ENCODE assay signal across 7 mouse cellular contexts in the genomic region with DNA sequence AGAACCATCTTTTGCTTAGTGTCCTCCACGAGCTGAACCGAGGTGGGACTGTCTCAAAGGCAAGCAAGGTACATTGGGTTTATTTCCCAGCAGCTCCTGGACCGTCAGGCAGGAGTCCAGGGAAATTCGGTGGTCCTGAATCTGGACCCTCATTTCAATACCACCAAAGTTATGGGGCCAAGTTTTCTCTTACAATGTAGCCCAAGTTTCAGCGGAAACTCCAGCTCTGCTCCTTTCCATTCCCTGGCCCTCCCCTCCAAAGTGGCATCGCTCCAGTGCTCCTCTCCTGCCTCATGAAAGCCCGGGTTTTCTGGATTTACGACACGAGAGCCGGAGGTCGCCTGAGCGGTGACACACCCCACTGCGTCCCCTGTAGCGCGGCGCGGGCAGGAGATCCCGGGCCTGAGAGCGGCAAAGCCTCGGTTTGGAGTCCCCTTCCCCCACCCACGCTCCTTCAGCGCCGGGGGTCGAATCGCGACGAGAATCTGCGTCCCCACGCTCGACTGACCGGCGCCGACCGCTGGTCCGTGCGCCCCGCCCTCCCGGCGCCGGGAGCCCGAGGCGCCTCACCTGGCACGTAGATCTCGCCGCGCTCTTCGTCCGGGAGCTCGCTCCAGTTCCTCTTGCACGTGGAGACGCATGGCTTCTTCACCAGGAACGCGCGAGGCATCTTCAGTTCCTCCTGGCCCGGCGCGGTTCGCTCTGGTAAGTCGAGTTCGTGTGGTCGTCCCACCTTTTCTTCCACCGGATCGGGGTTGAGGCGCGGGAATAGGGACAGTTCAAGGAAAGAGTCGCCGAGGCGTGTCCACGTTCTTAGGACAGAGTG. TPM values are rescaled to one million over a fixed set of nuclear protein-coding genes. Genes with fewer than 3 reads are reported as not detected.
DNase-seq lines count a peak whose midpoint lies in the region; ATAC-seq lines count a peak whose summit lies in the region.

No protein-coding gene starts in this region.

- under 1% methylated on average over 69 of the region's 69 CpGs for WGBS in forebrain, embryonic 16.5 days
- under 1% methylated on average over 63 of the region's 69 CpGs for WGBS in limb, embryonic 11.5 days
- WGBS in neural tube, embryonic 15.5 days = under 1% methylated on average over 63 of the region's 69 CpGs

- peak; percentile 30 for DNase-seq in thymus, postnatal 4 days
- DNase-seq in thymus, postnatal 10 days (ENCODE audit: low spot score in 2 of 2) = no peak
- peak; percentile 48 for DNase-seq in limb, embryonic 11.5 days (ENCODE audit: low spot score)
- no peak for DNase-seq in cerebellum, adult 8-10 months
- no peak for DNase-seq in left cerebral cortex, postnatal 36 days (ENCODE audit: low spot score in 2 of 2)

- peak overlapping the region; percentile 58 for H3K4me2 ChIP-seq in forebrain, embryonic 16.5 days (ENCODE audit: low read length)
- peak overlapping the region; percentile 71 for H3K4me2 ChIP-seq in limb, embryonic 11.5 days (ENCODE audit: low read depth, severe bottlenecking)
- peak overlapping the region; percentile 73 for H3K4me2 ChIP-seq in neural tube, embryonic 15.5 days

- no peak for ATAC-seq in forebrain, embryonic 16.5 days
- ATAC-seq in limb, embryonic 11.5 days (ENCODE audit: insufficient number of reproducible peaks, low FRiP score, low TSS enrichment, low read depth) = no peak
- ATAC-seq in neural tube, embryonic 15.5 days (ENCODE audit: low FRiP score) = no peak

- peak overlapping the region; percentile 32 for H3K4me3 ChIP-seq in forebrain, embryonic 16.5 days (replicated peaks; ENCODE audit: low read length)
- peak overlapping the region; percentile 33 for H3K4me3 ChIP-seq in limb, embryonic 11.5 days (ENCODE audit: low read depth, low read length)
- H3K4me3 ChIP-seq in neural tube, embryonic 15.5 days (replicated peaks) = peak overlapping the region; percentile 41

- intact Hi-C loops in left cerebral cortex, postnatal 36 days (cut with DNase I) = no loop called here

- peaks cover 12% of the 10 kb centered on the region for H3K4me1 ChIP-seq in forebrain, embryonic 16.5 days (replicated peaks; ENCODE audit: control insufficient read depth, insufficient read depth, low read length)
- H3K4me1 ChIP-seq in limb, embryonic 11.5 days (ENCODE audit: control insufficient read depth, insufficient read depth, low read length) = peaks cover 10% of the 10 kb centered on the region
- peaks cover 18% of the 10 kb centered on the region for H3K4me1 ChIP-seq in neural tube, embryonic 15.5 days

- H3K27me3 ChIP-seq in forebrain, embryonic 16.5 days (replicated peaks; ENCODE audit: control insufficient read depth, insufficient read depth, low read length) = peaks cover 68% of the 10 kb centered on the region
- H3K27me3 ChIP-seq in limb, embryonic 11.5 days (ENCODE audit: control insufficient read depth, insufficient read depth, low read length) = peaks cover 69% of the 10 kb centered on the region
- H3K27me3 ChIP-seq in neural tube, embryonic 15.5 days (replicated peaks) = peaks cover 92% of the 10 kb centered on the region

- no peaks in the 10 kb centered on the region for H3K36me3 ChIP-seq in forebrain, embryonic 16.5 days (ENCODE audit: control insufficient read depth, insufficient read depth)
- no peaks in the 10 kb centered on the region for H3K36me3 ChIP-seq in limb, embryonic 11.5 days (ENCODE audit: control insufficient read depth, insufficient read depth, low read length)
- H3K36me3 ChIP-seq in neural tube, embryonic 15.5 days = no peaks in the 10 kb centered on the region

- no peak overlapping the region for H3K9ac ChIP-seq in forebrain, embryonic 16.5 days (replicated peaks; ENCODE audit: low read depth, low read length)
- H3K9ac ChIP-seq in limb, embryonic 11.5 days (ENCODE audit: low read length) = no peak overlapping the region
- peak overlapping the region; percentile 24; the same call in 1 of the 2 replicates for H3K9ac ChIP-seq in neural tube, embryonic 15.5 days (replicated peaks)

- H3K9me3 ChIP-seq in forebrain, embryonic 16.5 days (ENCODE audit: control insufficient read depth, low read length) = no peaks in the 10 kb centered on the region
- no peaks in the 10 kb centered on the region for H3K9me3 ChIP-seq in limb, embryonic 11.5 days (ENCODE audit: control insufficient read depth, low read length)
- no peaks in the 10 kb centered on the region for H3K9me3 ChIP-seq in neural tube, embryonic 15.5 days (replicated peaks)

- H3K27ac ChIP-seq in forebrain, embryonic 16.5 days (ENCODE audit: low read length) = no peak overlapping the region
- no peak overlapping the region for H3K27ac ChIP-seq in limb, embryonic 11.5 days (replicated peaks; ENCODE audit: low read depth, low read length)
- H3K27ac ChIP-seq in neural tube, embryonic 15.5 days (replicated peaks) = no peak overlapping the region

RNA-seq across cellular contexts. Expression of a gene that starts 0.6 kb away (rescaled TPM):
- polyA plus RNA-seq in forebrain, embryonic 16.5 days (2015; fragmentation: Nextera tagmentation; extraction: Ambion mirVana) = 0.08 and 0.09 TPM in 2 replicates
- 0.74 and 0.79 TPM in 2 replicates for polyA plus RNA-seq in limb, embryonic 11.5 days (2014; fragmentation: Nextera tagmentation; extraction: Ambion mirVana)
- polyA plus RNA-seq in neural tube, embryonic 15.5 days (2015; fragmentation: Nextera tagmentation; extraction: Ambion mirVana) = 0.06 and 2.0 TPM in 2 replicates
- not detected for total RNA-seq in left cerebral cortex, postnatal 36 days (2021)

RNA-seq across cellular contexts. Expression of a gene that starts 8.0 kb away (rescaled TPM):
- polyA plus RNA-seq in forebrain, embryonic 16.5 days (2015; fragmentation: Nextera tagmentation; extraction: Ambion mirVana) = 1.9 and 2.0 TPM in 2 replicates
- 1.2 and 1.4 TPM in 2 replicates for polyA plus RNA-seq in limb, embryonic 11.5 days (2014; fragmentation: Nextera tagmentation; extraction: Ambion mirVana)
- polyA plus RNA-seq in neural tube, embryonic 15.5 days (2015; fragmentation: Nextera tagmentation; extraction: Ambion mirVana) = 2.7 and 4.7 TPM in 2 replicates
- total RNA-seq in left cerebral cortex, postnatal 36 days (2021) = 1 to 10 TPM; 6.6 to 7.3 TPM

RNA-seq across cellular contexts. Expression of a gene that starts 41.8 kb away (rescaled TPM):
- polyA plus RNA-seq in forebrain, embryonic 16.5 days (2015; fragmentation: Nextera tagmentation; extraction: Ambion mirVana) = 81.0 and 86.7 TPM in 2 replicates
- 173 and 185 TPM in 2 replicates for polyA plus RNA-seq in limb, embryonic 11.5 days (2014; fragmentation: Nextera tagmentation; extraction: Ambion mirVana)
- 68.2 and 81.5 TPM in 2 replicates for polyA plus RNA-seq in neural tube, embryonic 15.5 days (2015; fragmentation: Nextera tagmentation; extraction: Ambion mirVana)
- total RNA-seq in left cerebral cortex, postnatal 36 days (2021) = 10 to 100 TPM; 73.2 to 74.8 TPM

RNA-seq across cellular contexts. Expression of a gene that starts 49.5 kb away (rescaled TPM):
- 76.1 and 87.8 TPM in 2 replicates for polyA plus RNA-seq in forebrain, embryonic 16.5 days (2015; fragmentation: Nextera tagmentation; extraction: Ambion mirVana)
- polyA plus RNA-seq in limb, embryonic 11.5 days (2014; fragmentation: Nextera tagmentation; extraction: Ambion mirVana) = 8.6 and 9.0 TPM in 2 replicates
- 82.1 and 103 TPM in 2 replicates for polyA plus RNA-seq in neural tube, embryonic 15.5 days (2015; fragmentation: Nextera tagmentation; extraction: Ambion mirVana)
- 10 to 100 TPM; 77.2 to 89.0 TPM for total RNA-seq in left cerebral cortex, postnatal 36 days (2021)

RNA-seq across cellular contexts. Expression of a gene that starts 50.2 kb away (rescaled TPM):
- 76.8 and 78.1 TPM in 2 replicates for polyA plus RNA-seq in forebrain, embryonic 16.5 days (2015; fragmentation: Nextera tagmentation; extraction: Ambion mirVana)
- polyA plus RNA-seq in limb, embryonic 11.5 days (2014; fragmentation: Nextera tagmentation; extraction: Ambion mirVana) = 33.6 and 36.6 TPM in 2 replicates
- polyA plus RNA-seq in neural tube, embryonic 15.5 days (2015; fragmentation: Nextera tagmentation; extraction: Ambion mirVana) = 64.9 and 66.2 TPM in 2 replicates
- 100 to 1,000 TPM in 1 of 2 experiments, 10 to 100 TPM in 1; 80.4 to 105 TPM for total RNA-seq in left cerebral cortex, postnatal 36 days (2021)

Comparison
In these comparisons a context has a peak if more than half of its experiments do, and no peak if none do; other contexts are left out.
1. DNase-seq: peak in thymus, postnatal 4 days (single experiment) and limb, embryonic 11.5 days (single experiment); none in thymus, postnatal 10 days (0 of 2), cerebellum, adult 8-10 months (single experiment) and left cerebral cortex, postnatal 36 days (0 of 2).
2. Peak in every context shown above with its lines, with median percentiles within 50 percentile points of each other: H3K4me2 ChIP-seq and H3K4me3 ChIP-seq.